Mouse (Mus musculus): ENCODE data around the gene Secisbp2. TPM values are rescaled to one million over a fixed set of nuclear protein-coding genes. Genes with fewer than 3 reads are reported as not detected.
"Not testable (repeated sequence)": the region's sequence is repeated elsewhere in the genome, so short reads cannot be mapped to it uniquely, and the experiment has no call there.

The Secisbp2 gene
- total RNA-seq, 1 experiment, result 26.6 TPM

DNA sequence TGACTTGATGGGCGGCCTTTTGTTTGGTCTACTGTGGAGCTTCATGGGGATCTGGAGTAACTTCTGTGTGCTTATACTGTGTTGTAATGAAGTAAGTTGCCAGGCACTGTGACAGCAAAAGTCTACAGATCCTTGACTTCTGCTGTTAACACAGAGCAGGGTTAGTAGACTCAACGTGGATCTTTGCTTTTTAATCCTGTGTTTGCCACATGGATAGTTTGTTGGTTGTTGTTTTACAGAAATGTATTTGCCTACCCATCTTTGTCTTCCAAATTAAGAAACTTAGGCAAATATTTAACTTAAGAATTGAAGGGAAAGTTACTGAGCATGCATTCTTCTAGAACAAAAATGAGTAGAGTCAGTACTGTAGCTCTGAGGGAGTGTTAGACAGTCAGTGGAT lies 12.1 kb downstream of the Secisbp2 start:
- Histone ChIP-seq H3K9me3 (ENCODE audit: control insufficient read depth, insufficient read depth, low read depth, low read length) (no peaks in the 10 kb centered on the region), H3K36me3 (ENCODE audit: control insufficient read depth, insufficient read depth, low read length, poor library complexity, severe bottlenecking) (peaks cover 32% of the 10 kb centered on the region), H3K9ac (ENCODE audit: insufficient read depth, low read depth, low read length, poor library complexity, severe bottlenecking) (no peak overlapping the region), H3K4me1 (ENCODE audit: control insufficient read depth in 2 of 2, insufficient read depth in 2 of 2, low read length in 2 of 2, poor library complexity in 1 of 2) (peaks cover 0 to 2% of the 10 kb centered on the region in 2 experiments; a peak in 1 of 4 replicates), H3K27ac (ENCODE audit: insufficient read depth, low read depth, low read length, poor library complexity, severe bottlenecking) (no peak overlapping the region), H3K4me3 (ENCODE audit: insufficient read depth in 1 of 2, low read depth in 1 of 2, low read length in 2 of 2, poor library complexity in 1 of 2, severe bottlenecking in 1 of 2) (no peak overlapping the region)
- in situ Hi-C loops (cut with MboI; ENCODE audit: low sequenced_read_pairs in 2 of 2, unreplicated experiment in 2 of 2), result no loop called here
- TF ChIP-seq ZNF384 (IDR thresholded peaks at IDR 0.05; ENCODE audit: low read depth, low read length), result no peak
- TF ChIP-seq HCFC1 (IDR thresholded peaks at IDR 0.05; ENCODE audit: borderline replicate concordance, insufficient read depth, low read length), result no peak
- TF ChIP-seq ZC3H11A (IDR thresholded peaks at IDR 0.05; ENCODE audit: borderline replicate concordance, low read depth, low read length), result no peak
- TF ChIP-seq CHD2 (IDR thresholded peaks at IDR 0.05; ENCODE audit: low read depth, low read length), result no peak
- DNase-seq (ENCODE audit: low read depth, low spot score), result no peak

GRCm38 (mm10) chr13:51668195-51668594 lies 16.7 kb downstream of the Secisbp2 start:
- H3K9me3 ChIP-seq (ENCODE audit: control insufficient read depth, insufficient read depth, low read depth, low read length); H3K27ac ChIP-seq (ENCODE audit: insufficient read depth, low read depth, low read length, poor library complexity, severe bottlenecking); H3K4me1 ChIP-seq (ENCODE audit: control insufficient read depth in 2 of 2, insufficient read depth in 2 of 2, low read length in 2 of 2, poor library complexity in 1 of 2); H3K9ac ChIP-seq (ENCODE audit: insufficient read depth, low read depth, low read length, poor library complexity, severe bottlenecking); in situ Hi-C loops (cut with MboI; ENCODE audit: low sequenced_read_pairs in 2 of 2, unreplicated experiment in 2 of 2): not testable (repeated sequence)
- peak; percentile 41 for DNase-seq (ENCODE audit: low read depth, low spot score)
- H3K4me3 ChIP-seq (ENCODE audit: insufficient read depth in 1 of 2, low read depth in 1 of 2, low read length in 2 of 2, poor library complexity in 1 of 2, severe bottlenecking in 1 of 2), result peak overlapping the region in 1 of 2 experiments; percentile 32; a peak in 2 of 4 replicates
- peaks cover 33% of the 10 kb centered on the region for H3K36me3 ChIP-seq (ENCODE audit: control insufficient read depth, insufficient read depth, low read length, poor library complexity, severe bottlenecking)

DNA sequence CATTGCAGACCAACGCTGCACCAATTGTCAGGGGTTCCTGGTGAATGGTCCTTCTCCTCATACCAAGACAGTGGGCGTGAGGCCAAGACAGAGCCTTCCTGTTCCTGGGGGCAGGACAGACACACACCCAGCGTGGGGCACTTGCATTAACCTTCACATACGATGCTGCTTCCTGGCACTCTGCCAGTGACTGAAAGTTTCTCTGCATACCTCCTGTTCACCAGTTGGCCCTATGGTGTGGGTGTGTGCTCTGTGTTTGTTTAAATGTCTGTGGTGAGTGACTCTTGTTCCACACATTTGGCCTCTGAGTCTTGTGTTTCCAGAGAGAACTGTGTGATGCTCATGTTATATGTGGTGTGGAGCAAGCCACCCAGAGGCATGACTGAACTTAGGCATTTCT lies 25.1 kb downstream of the Secisbp2 start:
- in situ Hi-C loops (cut with MboI; ENCODE audit: low sequenced_read_pairs in 2 of 2, unreplicated experiment in 2 of 2), result no loop called here
- Histone ChIP-seq H3K9ac (ENCODE audit: insufficient read depth, low read depth, low read length, poor library complexity, severe bottlenecking) (no peak overlapping the region), H3K9me3 (ENCODE audit: control insufficient read depth, insufficient read depth, low read depth, low read length) (no peaks in the 10 kb centered on the region), H3K27ac (ENCODE audit: insufficient read depth, low read depth, low read length, poor library complexity, severe bottlenecking) (no peak overlapping the region), H3K4me1 (ENCODE audit: control insufficient read depth in 2 of 2, insufficient read depth in 2 of 2, low read length in 2 of 2, poor library complexity in 1 of 2) (no peaks in the 10 kb centered on the region), H3K36me3 (ENCODE audit: control insufficient read depth, insufficient read depth, low read length, poor library complexity, severe bottlenecking) (peaks cover 70% of the 10 kb centered on the region), H3K4me3 (ENCODE audit: insufficient read depth in 1 of 2, low read depth in 1 of 2, low read length in 2 of 2, poor library complexity in 1 of 2, severe bottlenecking in 1 of 2) (no peak overlapping the region)
- no peak for DNase-seq (ENCODE audit: low read depth, low spot score)
- TF ChIP-seq CHD2 (IDR thresholded peaks at IDR 0.05; ENCODE audit: low read depth, low read length), result no peak
- no peak for TF ChIP-seq ZC3H11A (IDR thresholded peaks at IDR 0.05; ENCODE audit: borderline replicate concordance, low read depth, low read length)
- TF ChIP-seq ZNF384 (IDR thresholded peaks at IDR 0.05; ENCODE audit: low read depth, low read length), result no peak
- no peak for TF ChIP-seq MAFK (IDR thresholded peaks at IDR 0.05; ENCODE audit: insufficient read depth, low read depth, low read length)
- no peak for TF ChIP-seq HCFC1 (IDR thresholded peaks at IDR 0.05; ENCODE audit: borderline replicate concordance, insufficient read depth, low read length)

DNA sequence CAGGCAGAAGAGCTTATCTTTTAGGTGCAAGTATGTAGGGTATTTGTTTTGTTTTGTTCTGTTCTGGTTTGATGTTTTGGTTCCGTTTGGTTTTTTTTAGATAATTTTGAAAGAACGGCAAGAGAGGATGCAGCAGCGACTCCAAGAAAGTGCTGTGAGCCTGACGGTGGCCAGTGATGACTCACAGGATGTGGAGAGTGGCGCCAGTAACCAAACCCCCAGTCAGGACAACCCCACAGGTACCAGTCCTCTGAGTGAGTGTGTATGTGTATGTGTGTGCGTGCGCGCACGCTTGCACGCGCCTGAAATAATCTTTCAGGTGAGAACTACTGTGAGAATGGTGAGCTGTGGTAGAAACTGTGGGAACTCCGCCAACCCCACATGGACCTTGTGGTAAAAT lies 25.5 kb downstream of the Secisbp2 start:
- H3K9me3 ChIP-seq (ENCODE audit: control insufficient read depth, insufficient read depth, low read depth, low read length), result no peaks in the 10 kb centered on the region
- H3K36me3 ChIP-seq (ENCODE audit: control insufficient read depth, insufficient read depth, low read length, poor library complexity, severe bottlenecking), result peaks cover 74% of the 10 kb centered on the region
- TF ChIP-seq CHD2 (IDR thresholded peaks at IDR 0.05; ENCODE audit: low read depth, low read length) (no peak), ZNF384 (IDR thresholded peaks at IDR 0.05; ENCODE audit: low read depth, low read length) (no peak), ZC3H11A (IDR thresholded peaks at IDR 0.05; ENCODE audit: borderline replicate concordance, low read depth, low read length) (no peak), MAFK (IDR thresholded peaks at IDR 0.05; ENCODE audit: insufficient read depth, low read depth, low read length) (no peak)

GRCm38 (mm10) chr13:51677630-51678185 lies 26.2 kb downstream of the Secisbp2 start:
- no peak overlapping the region for H3K4me3 ChIP-seq (ENCODE audit: insufficient read depth in 1 of 2, low read depth in 1 of 2, low read length in 2 of 2, poor library complexity in 1 of 2, severe bottlenecking in 1 of 2)
- no peak for TF ChIP-seq HCFC1 (IDR thresholded peaks at IDR 0.05; ENCODE audit: borderline replicate concordance, insufficient read depth, low read length)
- no peak for TF ChIP-seq ZNF384 (IDR thresholded peaks at IDR 0.05; ENCODE audit: low read depth, low read length)
- TF ChIP-seq MAFK (IDR thresholded peaks at IDR 0.05; ENCODE audit: insufficient read depth, low read depth, low read length), result no peak
- TF ChIP-seq ZC3H11A (IDR thresholded peaks at IDR 0.05; ENCODE audit: borderline replicate concordance, low read depth, low read length), result no peak
- no peak for TF ChIP-seq CHD2 (IDR thresholded peaks at IDR 0.05; ENCODE audit: low read depth, low read length)
- no peaks in the 10 kb centered on the region for H3K9me3 ChIP-seq (ENCODE audit: control insufficient read depth, insufficient read depth, low read depth, low read length)
- H3K36me3 ChIP-seq (ENCODE audit: control insufficient read depth, insufficient read depth, low read length, poor library complexity, severe bottlenecking), result peaks cover 80% of the 10 kb centered on the region
- in situ Hi-C loops (cut with MboI; ENCODE audit: low sequenced_read_pairs in 2 of 2, unreplicated experiment in 2 of 2), result no loop called here
- no peak overlapping the region for H3K27ac ChIP-seq (ENCODE audit: insufficient read depth, low read depth, low read length, poor library complexity, severe bottlenecking)
- no peak for DNase-seq (ENCODE audit: low read depth, low spot score)
- no peak overlapping the region for H3K9ac ChIP-seq (ENCODE audit: insufficient read depth, low read depth, low read length, poor library complexity, severe bottlenecking)
- H3K4me1 ChIP-seq (ENCODE audit: control insufficient read depth in 2 of 2, insufficient read depth in 2 of 2, low read length in 2 of 2, poor library complexity in 1 of 2), result no peaks in the 10 kb centered on the region

More for the DNA sequence above, 25.5 kb downstream of the Secisbp2 start:
- no peak for DNase-seq (ENCODE audit: low read depth, low spot score)
- in situ Hi-C loops (cut with MboI; ENCODE audit: low sequenced_read_pairs in 2 of 2, unreplicated experiment in 2 of 2), result no loop called here
- Histone ChIP-seq H3K9ac (ENCODE audit: insufficient read depth, low read depth, low read length, poor library complexity, severe bottlenecking) (no peak overlapping the region), H3K27ac (ENCODE audit: insufficient read depth, low read depth, low read length, poor library complexity, severe bottlenecking) (no peak overlapping the region), H3K4me1 (ENCODE audit: control insufficient read depth in 2 of 2, insufficient read depth in 2 of 2, low read length in 2 of 2, poor library complexity in 1 of 2) (no peaks in the 10 kb centered on the region), H3K4me3 (ENCODE audit: insufficient read depth in 1 of 2, low read depth in 1 of 2, low read length in 2 of 2, poor library complexity in 1 of 2, severe bottlenecking in 1 of 2) (no peak overlapping the region)

All from ES-E14 (cell line).